Mouse (Mus musculus) skeletal muscle tissue, adult 2 months (tissue): Measurements from ENCODE around the gene Gm11111.
"Not testable (repeated sequence)": the region's sequence is repeated elsewhere in the genome, so short reads cannot be mapped to it uniquely, and the experiment has no call there.

Source experiments
- DNase-seq: peaks from one replicate; pipeline ENCODE4 v3.0.0-alpha.2; 2012; ENCODE audit warnings: low read depth, low spot score

Gm11111 gene

DNA sequence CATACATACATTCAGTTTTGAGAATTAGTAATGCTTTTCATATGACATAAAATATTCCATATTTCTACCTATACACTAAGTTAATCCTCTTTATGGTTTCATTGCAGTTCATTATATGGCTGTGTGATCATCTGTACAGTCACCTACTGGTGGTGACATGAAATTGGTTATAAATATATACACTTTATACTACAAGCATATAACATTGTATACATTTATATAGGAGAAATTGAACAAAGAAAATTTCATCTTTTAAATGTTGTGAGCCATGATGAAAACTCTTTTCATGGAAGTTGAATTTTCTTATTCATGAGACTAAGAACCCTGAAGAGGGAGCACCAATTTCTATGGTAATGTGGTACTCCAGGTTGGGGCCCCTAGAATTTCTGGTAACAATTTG lies at the start of gene Gm11111:
Gene Gm11111 (plus strand): TSS at position 301 of the 400 bp plus-strand sequence.
- no peak for DNase-seq

DNA sequence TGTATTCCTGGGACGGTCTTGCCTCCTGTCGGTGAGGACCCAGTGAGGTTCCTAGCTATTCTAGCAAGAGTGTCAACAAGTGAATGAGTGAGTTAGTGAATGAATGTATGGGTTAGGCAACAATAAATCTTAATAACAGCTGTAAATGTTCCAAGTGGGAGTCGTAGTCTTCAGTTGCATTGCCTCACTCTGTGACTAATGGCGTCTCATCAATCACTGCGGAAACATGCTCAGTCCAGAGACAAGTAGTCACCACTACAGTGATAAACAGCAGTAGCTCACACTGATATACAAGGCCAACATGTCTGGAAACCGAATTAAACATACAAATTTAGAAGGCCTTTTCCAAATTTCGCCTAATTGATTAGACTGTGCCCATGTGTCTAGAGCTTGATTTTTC lies 36.3 kb upstream of the Gm11111 start:
- no peak for DNase-seq

DNA sequence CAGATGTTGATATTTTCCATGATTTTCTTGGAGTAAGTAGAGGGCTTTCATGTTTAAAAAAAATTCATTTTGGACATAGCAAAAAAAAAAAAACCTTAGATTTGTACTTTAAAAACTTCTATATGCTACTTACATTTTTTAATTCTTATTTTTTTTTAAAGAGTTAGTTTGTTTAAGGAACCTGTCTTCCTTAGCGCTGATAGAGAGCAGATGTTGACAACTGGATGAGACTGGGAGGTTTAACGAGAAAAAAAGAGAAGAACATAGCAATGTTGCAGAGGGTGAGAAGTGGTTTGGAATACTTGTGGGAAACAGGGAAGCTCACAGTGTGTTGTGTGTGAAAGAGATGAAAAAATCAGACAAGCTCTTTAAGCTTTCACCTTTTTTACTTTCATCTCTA lies 32.4 kb upstream of the Gm11111 start:
- no peak for DNase-seq

DNA sequence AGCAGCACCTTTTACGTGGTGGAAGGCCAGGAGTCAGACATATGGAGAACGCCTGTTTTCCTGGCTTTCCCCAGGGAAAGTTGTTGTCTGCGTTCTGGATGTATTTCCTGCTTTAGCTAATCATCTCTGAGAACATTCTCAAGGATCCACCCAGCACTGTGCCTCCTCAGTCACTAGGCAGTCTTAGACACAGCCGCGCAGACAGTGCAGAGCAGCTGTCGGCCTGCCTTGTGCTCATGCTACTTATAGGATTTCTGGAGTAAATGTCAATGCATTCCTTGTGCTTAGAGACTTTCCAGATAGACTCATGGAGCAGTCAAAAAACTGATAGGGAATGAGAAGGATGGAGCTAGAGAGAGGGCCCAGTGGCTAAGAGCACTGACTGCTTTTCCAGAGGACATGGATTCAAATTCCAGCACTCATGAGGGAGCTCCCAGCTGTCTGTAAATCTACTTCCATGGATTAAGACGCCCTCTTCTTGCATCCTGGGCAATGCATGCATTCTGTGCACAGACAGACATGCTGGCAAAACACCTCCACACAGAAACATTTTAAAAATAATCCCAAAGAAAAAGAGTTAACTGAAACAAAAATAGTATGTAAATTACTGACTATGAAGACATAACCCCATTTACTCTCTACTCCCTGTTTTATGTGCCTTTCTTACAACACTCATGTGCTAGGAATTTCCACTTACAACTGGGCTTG lies 30.1 kb upstream of the Gm11111 start:
- DNase-seq, result no peak

DNA sequence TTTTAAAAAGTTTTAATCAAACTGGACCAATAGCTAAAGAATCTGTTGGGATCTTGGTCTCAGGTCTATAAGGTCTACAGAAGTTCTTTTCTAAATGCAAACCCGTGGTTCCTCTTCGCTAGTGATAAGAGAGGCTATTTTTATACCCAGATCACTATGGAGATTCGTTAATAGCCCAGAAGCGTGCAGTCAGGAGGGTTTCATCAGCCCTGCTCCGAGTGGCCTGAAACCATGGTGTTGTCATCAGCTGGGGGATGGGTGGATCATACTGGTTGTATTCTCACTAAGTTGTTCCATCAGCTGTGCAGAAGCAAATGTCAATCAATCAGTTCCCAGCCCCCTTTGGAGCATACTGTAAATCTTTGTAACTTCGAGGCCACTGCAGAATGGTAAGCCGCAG lies 29.4 kb upstream of the Gm11111 start:
- DNase-seq, result no peak

DNA sequence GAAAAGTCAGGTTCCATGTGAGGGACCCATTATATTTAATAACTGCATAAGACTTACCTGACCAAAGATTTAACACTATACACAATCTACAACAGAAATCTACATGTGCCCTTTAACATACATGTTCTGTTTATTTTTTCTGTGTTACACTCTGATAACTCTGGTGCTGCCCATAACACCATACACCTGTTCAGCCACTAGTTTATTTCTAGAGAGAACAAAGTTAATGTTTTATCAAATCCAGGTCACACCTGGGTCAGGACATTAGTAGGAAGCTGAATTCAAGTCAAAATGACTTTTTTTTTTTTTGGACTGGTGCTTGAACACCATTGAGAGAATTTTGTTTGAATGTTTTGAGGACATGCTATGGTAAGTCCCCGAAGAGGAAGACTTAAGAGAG lies 28.7 kb upstream of the Gm11111 start:
- DNase-seq, result no peak

DNA sequence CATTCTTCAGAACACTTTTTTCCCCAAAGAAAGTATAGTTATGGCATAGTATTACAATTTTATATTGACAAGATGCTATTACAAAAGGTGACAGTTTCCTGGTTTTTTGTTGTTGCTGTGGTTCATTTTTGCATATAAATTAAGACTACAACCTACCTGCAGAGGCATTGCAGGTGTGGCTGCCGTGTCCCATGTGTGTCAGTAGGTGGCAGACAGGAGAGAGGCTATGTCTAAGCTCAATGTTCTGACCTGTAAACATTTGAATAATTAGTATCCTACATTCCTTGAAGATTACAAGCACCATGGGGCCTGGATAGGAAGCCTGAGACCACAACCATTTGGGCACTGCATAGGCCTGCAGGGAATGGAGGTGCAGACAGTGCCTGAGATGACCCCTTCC lies 11.2 kb upstream of the Gm11111 start:
- DNase-seq, result no peak

DNA sequence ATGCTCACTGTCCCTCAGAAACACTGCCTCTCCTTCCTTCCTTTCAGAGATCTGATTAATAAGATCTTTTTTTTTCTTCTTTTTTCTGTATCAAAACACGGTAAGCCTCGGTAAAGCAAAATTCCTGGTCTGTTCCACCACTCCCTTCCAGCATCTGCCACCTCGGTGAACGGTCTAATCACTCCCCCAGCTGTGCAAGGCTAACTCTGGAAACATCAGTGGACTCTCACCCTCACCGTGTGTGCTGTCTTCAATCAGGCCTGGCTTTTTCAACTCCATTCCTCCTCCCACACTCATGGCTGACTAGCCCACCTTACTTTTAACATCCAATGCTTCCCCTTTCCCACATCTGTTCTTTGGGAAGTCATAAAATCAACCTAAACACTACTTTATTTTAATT lies 2.2 kb upstream of the Gm11111 start:
- DNase-seq, result no peak

DNA sequence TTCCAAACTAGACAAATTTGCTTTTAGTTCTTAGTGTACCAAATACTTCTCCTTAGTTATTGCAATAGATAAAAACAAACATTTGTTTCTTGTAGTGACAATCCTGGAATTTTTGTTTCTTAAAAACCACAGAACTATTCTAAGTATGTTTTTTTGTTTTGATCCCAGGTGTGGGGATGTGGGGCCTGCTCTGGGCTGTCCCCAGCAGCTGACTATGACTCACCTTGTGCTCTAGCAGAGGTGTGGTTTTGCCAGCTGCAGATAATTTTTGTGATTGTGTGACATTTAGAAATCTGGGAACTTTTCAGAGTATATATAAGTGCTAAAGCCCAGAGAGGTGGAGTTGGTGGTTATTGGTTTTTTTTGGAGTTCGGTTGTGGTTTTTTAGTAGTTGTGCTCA lies 1.6 kb upstream of the Gm11111 start:
- DNase-seq, result no peak

DNA sequence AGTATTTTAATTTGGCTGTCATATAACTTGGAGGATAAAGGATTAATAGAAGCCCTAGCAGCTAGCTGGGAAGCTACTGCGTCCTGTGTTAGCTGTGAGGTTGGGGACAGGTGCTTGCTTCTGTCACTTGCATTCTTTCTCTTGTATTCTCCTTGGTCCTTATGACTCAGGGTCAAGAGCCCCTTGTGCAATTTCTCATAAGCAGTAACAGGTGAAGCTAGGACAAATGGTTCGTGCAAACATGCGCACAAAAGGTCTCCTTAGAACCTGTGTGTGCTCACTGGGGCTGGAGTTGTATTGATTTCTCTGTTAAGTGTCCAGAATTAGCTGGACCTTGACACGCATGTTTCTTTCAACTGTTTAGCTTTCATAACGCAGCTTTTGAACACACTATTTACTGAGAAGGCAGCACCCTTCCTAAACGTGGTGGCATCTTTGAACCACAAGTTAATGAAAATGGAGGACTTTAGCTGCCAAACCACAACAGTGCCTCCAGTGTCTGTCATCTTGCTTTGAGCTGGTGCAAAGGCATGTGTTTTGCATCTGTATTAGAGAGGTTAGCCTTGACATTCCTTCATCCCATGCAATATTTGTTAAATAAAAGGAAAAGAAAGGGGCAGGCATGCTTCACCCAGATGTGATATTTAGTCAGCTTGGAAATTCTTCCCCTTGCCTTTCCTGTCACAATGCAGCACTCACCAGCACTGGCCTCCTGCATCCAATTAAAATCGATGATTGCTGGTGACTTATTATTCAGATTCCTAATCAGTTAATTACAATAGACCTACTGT lies 511 bp downstream of the Gm11111 start:
- no peak for DNase-seq

DNA sequence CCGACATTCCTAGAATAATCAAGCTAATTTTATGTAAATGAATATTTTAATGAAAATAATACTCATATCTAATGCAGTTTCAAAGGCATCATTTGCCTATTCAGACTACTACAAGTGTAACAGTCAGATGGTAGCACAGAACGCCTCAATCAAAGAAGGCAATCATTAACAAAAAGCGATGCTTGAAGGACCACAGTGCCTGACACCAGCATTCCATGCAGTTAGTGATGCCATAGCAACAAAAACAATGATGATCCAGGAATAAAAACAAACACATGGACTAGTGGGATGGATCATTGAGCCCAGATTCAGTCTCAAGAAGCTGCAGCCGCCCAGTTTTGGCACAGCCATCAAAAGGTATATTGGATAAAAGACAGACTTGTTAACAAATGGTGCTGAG lies 8.8 kb downstream of the Gm11111 start:
- no peak for DNase-seq

DNA sequence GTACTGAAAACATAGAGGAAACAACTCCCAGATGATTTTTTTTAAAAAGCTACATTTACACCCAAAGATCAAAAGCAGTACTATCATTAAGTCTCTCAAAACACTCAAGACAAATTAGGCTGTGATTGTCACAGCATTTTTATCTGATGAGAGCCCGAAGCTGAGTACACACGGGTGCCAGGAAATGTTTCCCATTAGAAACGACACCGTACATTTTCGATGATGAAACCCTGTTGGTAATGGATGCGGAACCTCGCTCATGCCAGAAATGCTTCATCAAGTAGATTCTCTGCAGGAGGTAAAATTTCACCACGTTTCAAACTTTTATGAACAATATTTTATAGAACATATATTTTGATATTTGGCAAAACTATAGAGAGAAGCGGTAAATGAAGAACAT lies 10.3 kb downstream of the Gm11111 start:
- DNase-seq, result no peak

DNA sequence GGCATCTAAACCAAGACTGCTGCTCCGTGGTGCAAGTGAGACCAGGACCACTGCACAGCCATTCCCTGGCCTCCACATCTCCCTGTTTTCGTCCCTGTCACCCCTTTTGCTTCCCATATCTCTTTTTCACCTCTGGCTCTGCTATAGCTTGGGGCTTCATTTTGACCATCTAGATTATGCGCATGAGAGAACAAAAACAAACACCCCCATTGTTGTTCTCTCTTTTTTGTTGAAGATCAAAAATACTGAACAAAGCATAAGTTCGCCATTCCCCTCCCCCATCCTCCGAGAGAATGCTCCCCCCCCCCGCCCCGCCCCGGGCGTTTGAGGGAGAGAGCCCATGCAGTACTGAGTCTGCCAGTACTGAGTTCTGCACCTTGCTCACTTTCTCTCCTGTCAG lies 11.3 kb downstream of the Gm11111 start:
- no peak for DNase-seq

DNA sequence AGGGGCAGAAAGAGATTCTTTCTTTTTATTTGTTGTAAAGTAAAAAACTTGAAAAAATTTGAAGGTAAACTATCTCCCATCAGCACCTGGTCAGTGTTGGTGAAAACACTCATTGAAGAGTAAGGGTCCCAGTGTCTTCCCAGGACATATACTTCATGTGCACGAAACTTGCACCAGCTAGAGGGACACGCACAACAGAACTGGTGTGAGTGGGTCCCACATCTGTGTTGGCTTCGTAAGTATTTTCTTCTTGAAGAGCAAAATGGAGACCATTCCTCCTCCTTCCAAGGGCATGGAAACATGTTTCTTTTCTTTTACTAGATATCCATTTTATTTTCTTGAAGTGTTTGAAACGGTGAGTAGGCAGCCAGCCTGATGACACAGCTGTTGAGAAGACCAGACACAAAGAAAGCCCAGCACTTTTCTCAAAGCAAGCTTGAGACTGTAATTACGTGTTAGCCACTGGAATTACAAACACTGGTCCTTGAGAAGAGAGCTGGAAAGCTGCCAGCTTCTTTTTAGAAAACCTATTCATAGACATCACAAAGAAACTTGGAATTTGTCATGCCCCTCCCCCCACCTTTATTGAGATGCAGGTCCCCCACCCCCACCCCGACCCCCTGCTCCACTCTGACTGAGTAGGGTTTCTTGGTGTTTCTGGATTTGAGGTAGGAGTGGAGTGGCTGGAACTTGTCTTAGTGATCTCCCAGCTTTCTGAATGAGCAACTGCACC lies 14.1 kb downstream of the Gm11111 start:
- no peak for DNase-seq

DNA sequence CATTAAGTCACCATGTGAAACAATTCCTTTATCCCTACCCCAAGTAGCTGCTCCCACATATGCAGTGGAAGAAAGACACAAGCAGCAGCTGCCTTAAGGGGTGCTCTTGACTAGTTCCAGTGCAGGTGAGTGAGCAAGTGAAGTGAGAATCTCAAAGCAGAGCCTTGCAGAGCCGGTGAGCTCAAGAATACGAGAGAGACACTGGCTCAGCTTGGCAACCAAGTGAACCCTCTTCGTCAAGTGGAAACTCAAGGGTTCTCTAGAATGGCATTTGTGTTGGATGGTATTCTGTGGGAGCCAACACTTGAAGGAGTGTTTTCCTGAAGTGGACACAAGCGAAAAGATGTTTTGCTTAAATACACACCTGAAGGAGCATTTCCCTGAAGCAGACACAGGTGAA lies 16.0 kb downstream of the Gm11111 start:
- no peak for DNase-seq

DNA sequence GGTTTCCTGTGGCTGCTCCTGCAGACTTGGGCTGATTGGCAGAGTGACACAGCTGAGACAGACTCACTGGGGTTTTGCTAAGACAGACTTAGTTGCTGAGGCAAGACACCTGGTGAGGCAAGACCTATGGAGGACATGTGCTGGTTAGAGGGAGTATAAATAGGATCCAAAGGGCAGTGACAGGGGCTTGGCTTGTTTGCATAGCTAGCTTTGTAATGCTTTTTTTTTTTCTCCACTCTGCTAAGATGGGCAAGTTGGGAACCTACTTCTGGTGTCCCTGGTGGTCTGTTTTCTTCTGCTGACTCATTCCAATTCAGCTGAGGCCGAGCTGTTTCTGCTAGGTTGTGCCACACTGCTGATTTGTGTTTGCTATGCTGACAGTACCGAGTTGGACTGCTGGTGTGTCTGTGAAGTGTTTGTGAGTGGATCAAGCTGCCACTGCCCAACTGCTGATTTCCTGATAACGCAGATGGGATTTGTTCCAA lies 16.6 kb downstream of the Gm11111 start:
- no peak for DNase-seq

DNA sequence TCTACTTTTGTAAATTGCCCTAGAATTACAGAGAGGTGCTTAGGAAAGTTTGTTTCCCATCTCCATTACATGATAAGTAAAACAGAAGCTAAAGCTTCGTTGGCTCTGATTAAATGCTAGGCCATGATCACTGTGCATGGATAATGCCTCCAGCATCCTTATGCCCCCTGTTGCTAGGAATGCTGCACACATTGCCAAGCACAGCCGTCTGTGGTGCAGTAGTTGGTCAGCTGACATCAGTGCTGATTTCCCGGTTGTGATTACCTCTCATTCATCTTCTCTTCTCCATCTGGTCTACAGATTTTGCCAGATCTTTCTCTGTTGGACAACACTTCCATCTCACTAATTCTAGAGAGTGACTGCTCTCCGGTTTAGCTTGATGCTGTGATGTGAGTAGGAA lies 19.9 kb downstream of the Gm11111 start:
- no peak for DNase-seq

DNA sequence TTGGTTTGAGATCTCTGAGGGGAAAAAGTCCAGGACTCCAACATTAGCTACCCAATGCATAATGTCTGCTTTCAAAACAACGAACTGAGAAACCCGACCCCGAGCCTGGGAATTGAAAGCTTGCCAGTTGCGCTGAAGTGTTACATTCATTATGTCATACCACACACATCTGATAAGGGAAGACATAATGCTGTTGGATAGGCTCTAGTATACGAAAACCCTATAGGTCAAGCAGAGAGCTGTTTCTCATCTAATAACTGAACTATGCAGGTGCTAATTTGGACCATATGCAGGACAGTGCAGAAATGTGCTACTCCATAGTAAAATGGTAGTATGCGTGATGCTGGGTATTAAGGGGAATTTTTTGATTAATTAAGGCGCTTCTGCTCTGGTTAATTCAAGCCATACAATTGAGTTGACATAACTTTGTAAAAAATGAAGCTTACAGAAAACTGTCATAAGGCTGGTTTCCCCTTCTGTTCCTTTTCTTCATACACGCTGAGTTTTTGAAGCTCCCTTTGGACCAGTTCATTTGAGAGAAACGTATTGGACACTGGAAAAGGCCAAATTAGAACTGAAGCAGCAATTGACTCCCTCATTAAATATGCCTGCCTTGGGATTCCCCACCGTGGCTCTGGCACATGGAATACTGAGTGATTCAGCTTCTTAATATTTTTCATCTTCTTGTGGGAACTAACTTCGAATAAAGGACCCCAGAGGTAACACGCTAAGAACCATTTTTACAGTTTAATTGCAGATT lies 22.4 kb downstream of the Gm11111 start:
- no peak for DNase-seq

DNA sequence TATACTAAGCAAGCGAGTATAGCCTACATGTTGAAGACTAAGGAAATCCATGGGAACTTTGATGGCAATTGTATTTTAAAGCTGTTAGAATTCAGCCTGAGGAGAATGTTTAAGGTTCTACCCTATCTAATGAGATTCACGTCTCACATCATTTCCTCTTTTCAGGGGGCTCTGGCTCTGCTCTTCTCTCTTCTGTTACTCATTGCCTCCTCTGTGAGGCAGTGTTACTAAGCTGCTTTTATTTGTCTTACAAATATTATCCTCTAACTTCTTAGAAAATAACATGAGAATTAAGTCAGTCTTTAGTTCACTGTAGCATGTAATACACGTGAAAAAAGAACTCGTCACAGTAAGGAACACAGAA lies 23.0 kb downstream of the Gm11111 start:
- DNase-seq, result no peak

DNA sequence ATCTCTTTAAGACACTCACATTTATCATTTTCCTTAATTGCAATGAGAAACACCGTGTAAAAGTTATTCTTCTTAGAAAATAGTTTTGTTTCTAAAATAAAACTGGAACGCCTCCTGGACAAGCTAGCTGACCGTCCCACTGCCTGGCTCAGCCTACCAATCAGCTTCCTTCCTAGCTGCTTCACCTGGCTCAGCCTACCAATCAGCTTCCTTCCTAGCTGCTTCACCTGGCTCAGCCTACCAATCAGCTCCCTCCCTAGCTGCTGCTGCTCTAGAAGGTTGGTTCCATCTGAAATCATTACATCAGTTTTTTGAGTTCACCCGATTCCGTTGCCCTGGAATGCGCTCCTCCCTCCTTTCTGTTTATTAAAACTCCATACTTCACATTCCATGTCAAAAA lies 24.0 kb downstream of the Gm11111 start:
- DNase-seq, result not testable (repeated sequence)

DNA sequence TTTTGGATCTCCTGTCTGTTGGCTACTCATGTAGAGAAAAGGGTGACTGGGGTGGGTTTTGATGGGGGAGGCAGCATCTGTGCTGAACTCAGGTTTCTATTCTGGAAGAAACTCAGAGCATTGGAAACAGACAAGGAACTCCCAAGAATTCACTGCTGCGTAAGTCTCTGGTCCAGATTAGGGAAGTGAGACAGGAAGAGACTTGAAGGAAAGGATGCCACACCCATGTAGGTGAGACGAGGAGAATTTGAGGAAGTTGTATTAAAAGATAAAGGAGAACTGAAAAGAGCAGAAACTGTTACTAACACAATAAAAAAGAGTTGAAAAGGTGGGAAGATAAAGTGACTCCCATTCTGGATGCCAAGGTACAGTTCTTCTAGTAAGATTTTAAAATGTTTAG lies 25.9 kb downstream of the Gm11111 start:
- DNase-seq, result no peak

DNA sequence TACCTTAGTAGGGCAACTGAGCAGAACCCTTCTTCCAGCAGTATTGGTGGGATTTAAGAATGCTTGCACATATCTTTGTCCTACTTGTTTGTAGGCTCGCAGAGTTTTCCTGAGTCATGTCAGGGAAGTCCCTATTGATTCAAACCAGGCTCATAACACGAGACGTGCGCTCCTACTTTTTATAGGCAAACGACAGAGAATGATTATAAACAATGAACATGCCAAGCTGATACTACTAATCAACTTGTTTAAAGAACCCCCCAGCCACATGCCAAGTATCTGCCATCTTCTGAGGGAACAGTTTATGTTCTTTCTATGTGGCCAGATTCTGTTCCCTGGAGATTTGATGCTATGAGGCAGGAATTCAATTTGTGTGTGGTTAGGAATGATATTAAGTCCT lies 28.3 kb downstream of the Gm11111 start:
- DNase-seq, result no peak
